Mouse (Mus musculus) testis, adult 2 months (tissue): ENCODE results near the gene Aagab.

Source experiments
- CTCF ChIP-seq: fragments of 200-500 bp; IDR thresholded peaks from 2 replicates; pipeline ENCODE4 v1.5.1; 2012; ENCODE audit warnings: low read depth, mild to moderate bottlenecking, inconsistent platforms, low read length, moderate library complexity; ENCODE audit not compliant: control insufficient read depth, insufficient read depth, insufficient replicate concordance
- POLR2A ChIP-seq: fragments of 200-500 bp; IDR thresholded peaks from 2 replicates; pipeline ENCODE4 v1.6.1; 2012; ENCODE audit warnings: low read depth, mild to moderate bottlenecking, inconsistent platforms, low read length, moderate library complexity; ENCODE audit not compliant: control insufficient read depth

GRCm38 (mm10) chr9:63669816-63670215, 67.4 kb downstream of the Aagab start:
- TF ChIP-seq CTCF: no peak
- TF ChIP-seq POLR2A: no peak
